In the genomic region with DNA sequence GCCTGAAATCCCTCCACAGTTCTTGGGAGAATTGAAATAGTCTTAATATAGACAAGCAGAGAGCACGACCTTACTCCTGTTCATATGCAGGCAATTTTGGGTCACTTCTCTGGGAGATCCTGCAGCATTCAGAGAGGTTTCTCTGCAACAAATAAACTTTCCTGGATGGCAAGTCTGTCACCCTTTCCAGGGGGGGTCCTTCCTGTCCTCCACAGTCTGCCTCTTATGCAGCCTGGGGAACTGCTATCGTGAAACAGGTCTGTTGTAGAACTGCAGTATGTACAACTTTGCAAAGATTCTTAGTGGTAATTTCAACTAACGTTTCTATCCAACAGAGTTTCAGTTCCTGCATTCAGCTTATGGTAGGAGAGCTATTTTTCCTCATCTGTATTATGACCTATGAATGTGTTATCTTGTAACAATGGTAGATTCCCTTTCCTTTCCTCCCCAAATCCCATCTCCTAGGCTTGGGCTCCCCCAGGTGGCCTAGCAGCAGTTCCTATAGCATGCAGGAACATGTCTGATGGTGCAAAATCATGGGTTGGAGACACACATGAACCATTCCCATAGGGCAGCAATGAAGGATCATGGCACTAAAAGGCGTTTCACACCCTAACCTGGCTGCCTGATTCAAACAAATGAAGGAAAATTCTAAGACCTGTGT, we compare ENCODE assay signal across 9 mouse cellular contexts. TPM values are rescaled to one million over a fixed set of nuclear protein-coding genes. Genes with fewer than 3 reads are reported as not detected.
DNase-seq lines count a peak whose midpoint lies in the region; ATAC-seq and TF ChIP-seq lines count a peak whose summit lies in the region.
"Had no signal": no experiment of that assay in that cellular context is flagged by ENCODE, and none has a peak within 500 bp of the region (broad histone marks: within the 10 kb centered on the region; RNA-seq: fewer than 3 reads in every experiment).

No protein-coding gene starts in this region.

- no peaks in the 10 kb centered on the region for H3K9me3 ChIP-seq in heart, postnatal 0 days (replicated peaks; ENCODE audit: control insufficient read depth, low read length)
- no peaks in the 10 kb centered on the region for H3K9me3 ChIP-seq in neural tube, embryonic 11.5 days (ENCODE audit: control insufficient read depth, low read length)
- H3K9me3 ChIP-seq: intestine, embryonic 15.5 days had no signal

- H3K4me3 ChIP-seq in heart, postnatal 0 days (ENCODE audit: low read depth, low read length) = no peak overlapping the region
- H3K4me3 ChIP-seq in neural tube, embryonic 11.5 days (ENCODE audit: low read depth, low read length) = no peak overlapping the region
- H3K4me3 ChIP-seq: intestine, embryonic 15.5 days had no signal

- no peaks in the 10 kb centered on the region for H3K36me3 ChIP-seq in heart, postnatal 0 days (replicated peaks; ENCODE audit: control insufficient read depth, insufficient read depth, low read length)
- H3K36me3 ChIP-seq in neural tube, embryonic 11.5 days (ENCODE audit: control insufficient read depth, insufficient read depth, low read length) = no peaks in the 10 kb centered on the region
- H3K36me3 ChIP-seq: intestine, embryonic 15.5 days had no signal

- TF ChIP-seq EP300 in heart, postnatal 0 days (IDR thresholded peaks at IDR 0.05; ENCODE audit: low read depth) = no peak

- no peak for DNase-seq in heart, postnatal 0 days (ENCODE audit: low spot score)
- no peak for DNase-seq in heart, adult 8-10 months (ENCODE audit: low spot score)
- peak; percentile 19 for DNase-seq in neural tube, embryonic 11.5 days (ENCODE audit: low spot score)
- no peak for DNase-seq in neural tube, embryonic 10.5 days (ENCODE audit: extremely low spot score, low spot score)
- DNase-seq in adrenal gland, postnatal 36 days = peak; percentile 31 to 47
- DNase-seq in retina, embryonic 14.5 days (ENCODE audit: low spot score) = peak; percentile 11
- DNase-seq in gastrocnemius, postnatal 4 days (ENCODE audit: low spot score in 2 of 2) = no peak
- DNase-seq in T-cell, adult 2 months (ENCODE audit: low spot score) = no peak

- H3K4me2 ChIP-seq in heart, postnatal 0 days (ENCODE audit: low read depth, low read length) = no peak overlapping the region
- no peak overlapping the region for H3K4me2 ChIP-seq in neural tube, embryonic 11.5 days (ENCODE audit: low read depth)
- H3K4me2 ChIP-seq: intestine, embryonic 15.5 days had no signal

- ATAC-seq in heart, postnatal 0 days (ENCODE audit: insufficient read depth, low read depth) = no peak
- ATAC-seq in neural tube, embryonic 11.5 days (ENCODE audit: insufficient read depth, low FRiP score, low TSS enrichment) = no peak
- ATAC-seq: intestine, embryonic 15.5 days had no signal

- peak; percentile 57 for TF ChIP-seq CTCF in heart, postnatal 0 days (IDR thresholded peaks at IDR 0.05; ENCODE audit: low read depth)

- no peak overlapping the region for H3K27ac ChIP-seq in heart, postnatal 0 days (ENCODE audit: low read depth)
- no peak overlapping the region for H3K27ac ChIP-seq in neural tube, embryonic 11.5 days (ENCODE audit: low read depth, low read length)
- H3K27ac ChIP-seq: intestine, embryonic 15.5 days had no signal

- H3K9ac ChIP-seq in heart, postnatal 0 days (replicated peaks; ENCODE audit: low read depth, low read length) = no peak overlapping the region
- H3K9ac ChIP-seq in neural tube, embryonic 11.5 days (ENCODE audit: low read length) = no peak overlapping the region
- H3K9ac ChIP-seq: intestine, embryonic 15.5 days had no signal

- peaks cover 21% of the 10 kb centered on the region for H3K4me1 ChIP-seq in heart, postnatal 0 days (ENCODE audit: control insufficient read depth, insufficient read depth)
- no peaks in the 10 kb centered on the region for H3K4me1 ChIP-seq in neural tube, embryonic 11.5 days (ENCODE audit: control insufficient read depth, insufficient read depth, low read length)
- H3K4me1 ChIP-seq: intestine, embryonic 15.5 days had no signal

- 77% methylated on average over 4 of the region's 4 CpGs for WGBS in heart, postnatal 0 days
- 87% methylated on average over 4 of the region's 4 CpGs for WGBS in neural tube, embryonic 11.5 days

- H3K27me3 ChIP-seq in heart, postnatal 0 days (ENCODE audit: control insufficient read depth, insufficient read depth, low read length) = no peaks in the 10 kb centered on the region
- no peaks in the 10 kb centered on the region for H3K27me3 ChIP-seq in neural tube, embryonic 11.5 days (ENCODE audit: control insufficient read depth, insufficient read depth, low read length)
- H3K27me3 ChIP-seq: intestine, embryonic 15.5 days had no signal

RNA-seq across cellular contexts. Expression of a gene that starts 44.7 kb away (rescaled TPM):
- total RNA-seq in heart, postnatal 0 days (2014; rRNA removed; ENCODE audit: low replicate concordance) = 5.1 and 5.9 TPM in 2 replicates
- 1.8 and 2.3 TPM in 2 replicates for polyA plus RNA-seq in heart, postnatal 0 days (2015; fragmentation: Nextera tagmentation; extraction: Ambion mirVana)
- 1 to 10 TPM; 3.8 to 4.1 (median 3.9) TPM for total RNA-seq in heart, adult 8-10 months (2022)
- polyA plus RNA-seq in neural tube, embryonic 11.5 days (2014; fragmentation: Nextera tagmentation; extraction: Ambion mirVana) = 2.6 and 3.9 TPM in 2 replicates
- total RNA-seq in adrenal gland, postnatal 36 days (2021) = 1 to 10 TPM; 1.6 to 4.2 TPM
- 10 to 100 TPM; 14.5 to 15.5 TPM for total RNA-seq in gastrocnemius, postnatal 4 days (2021)

Comparison
In these comparisons a context has a peak if more than half of its experiments do, and no peak if none do; other contexts are left out.
1. DNase-seq: peak in neural tube, embryonic 11.5 days (single experiment), adrenal gland, postnatal 36 days (2 of 2) and retina, embryonic 14.5 days (single experiment); none in heart, postnatal 0 days (single experiment), heart, adult 8-10 months (single experiment), neural tube, embryonic 10.5 days (single experiment), gastrocnemius, postnatal 4 days (0 of 2) and T-cell, adult 2 months (single experiment).